Mouse (Mus musculus): ENCODE measurements around the gene Ppp4c.
A peak's percentile ranks its signal among the peaks of the same experiment; 100 is the strongest.
"Not testable (repeated sequence)": the region's sequence is repeated elsewhere in the genome, so short reads cannot be mapped to it uniquely, and the experiment has no call there.

Gene Ppp4c

DNA sequence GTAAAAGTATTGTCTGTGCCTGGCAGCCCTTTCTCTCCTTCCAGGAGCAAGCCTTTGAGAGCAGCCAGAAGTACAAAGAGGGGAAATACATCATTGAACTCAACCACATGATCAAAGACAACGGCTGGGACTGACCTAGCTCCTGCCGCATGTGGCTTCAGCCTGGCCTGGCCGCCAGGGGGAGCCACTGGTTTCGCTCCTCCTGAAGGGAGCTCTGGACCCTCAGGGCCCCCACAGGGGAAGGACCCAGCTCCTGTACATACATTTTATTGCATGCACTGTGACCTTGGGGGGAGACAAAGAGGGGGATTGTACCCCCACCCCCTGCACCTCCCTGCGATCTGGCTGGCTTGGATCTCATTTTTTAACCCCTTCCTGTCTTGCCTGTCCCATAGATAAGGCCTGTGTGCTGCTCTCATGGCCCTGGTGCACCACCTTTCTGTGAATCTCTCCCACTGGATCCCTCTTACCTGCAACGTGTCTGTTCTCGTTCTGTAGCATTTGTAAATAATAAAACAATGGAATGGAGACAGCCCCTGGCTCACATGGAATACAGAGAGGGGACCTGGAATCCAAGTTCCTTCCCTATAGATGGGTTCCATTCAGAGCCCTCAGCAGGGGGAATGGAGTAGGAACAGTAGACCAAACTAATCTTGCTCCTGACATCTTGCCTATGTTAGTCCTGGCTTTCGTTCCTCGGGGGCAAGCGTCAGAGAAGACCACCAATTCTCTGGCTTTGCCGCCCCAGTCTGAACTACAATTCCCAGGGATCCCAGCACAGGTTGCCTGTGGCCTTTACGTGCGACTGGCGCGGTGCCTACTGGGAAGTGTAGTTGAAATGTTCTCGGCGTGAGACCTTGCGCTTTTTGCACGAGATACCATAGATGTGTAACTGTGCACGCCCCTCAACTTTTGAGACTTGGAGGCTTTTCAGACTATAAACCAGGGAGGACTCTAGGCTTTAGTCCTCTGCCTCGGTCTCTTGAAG is 12.0 kb downstream of the Ppp4c start:
- DNase-seq: peak; percentile 86

DNA sequence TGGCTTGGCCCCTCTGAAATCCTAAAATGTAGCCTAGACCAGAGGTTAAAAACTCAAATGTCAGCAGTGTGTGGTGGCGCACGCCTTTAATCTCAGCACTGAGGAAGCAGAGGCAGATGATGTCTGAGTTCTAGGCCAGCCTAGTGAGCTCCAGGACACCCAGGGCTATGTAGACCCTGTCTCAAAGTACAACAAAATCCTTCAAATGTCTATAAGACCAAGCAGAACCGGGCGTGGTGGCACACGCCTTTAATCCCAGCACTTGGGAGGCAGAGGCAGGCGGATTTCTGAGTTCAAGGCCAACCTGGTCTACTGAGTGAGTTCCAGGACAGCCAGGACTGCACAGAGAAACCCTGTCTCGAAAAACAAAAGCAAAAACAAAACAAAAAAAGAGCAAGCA is 13.2 kb downstream of the Ppp4c start:
- not testable (repeated sequence) for DNase-seq

DNA sequence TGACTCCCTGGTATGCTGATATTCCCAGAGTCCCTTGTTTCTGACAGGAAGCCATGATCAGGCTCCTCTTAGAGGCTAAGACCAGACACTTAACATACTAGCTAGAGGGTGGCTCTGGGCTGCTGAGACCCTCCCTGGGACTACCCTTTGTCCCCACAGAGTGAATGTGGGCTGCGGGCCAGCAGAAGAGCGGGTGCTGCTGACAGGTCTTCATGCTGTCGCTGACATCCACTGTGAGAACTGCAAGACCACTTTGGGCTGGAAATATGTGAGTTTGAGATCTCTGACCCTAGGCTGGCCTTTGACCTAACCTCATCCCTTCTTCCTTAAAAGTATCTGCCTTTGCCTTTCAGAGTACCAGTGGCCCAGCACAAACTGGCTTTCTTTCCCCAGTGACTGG is 14.1 kb downstream of the Ppp4c start:
- no peak for DNase-seq

DNA sequence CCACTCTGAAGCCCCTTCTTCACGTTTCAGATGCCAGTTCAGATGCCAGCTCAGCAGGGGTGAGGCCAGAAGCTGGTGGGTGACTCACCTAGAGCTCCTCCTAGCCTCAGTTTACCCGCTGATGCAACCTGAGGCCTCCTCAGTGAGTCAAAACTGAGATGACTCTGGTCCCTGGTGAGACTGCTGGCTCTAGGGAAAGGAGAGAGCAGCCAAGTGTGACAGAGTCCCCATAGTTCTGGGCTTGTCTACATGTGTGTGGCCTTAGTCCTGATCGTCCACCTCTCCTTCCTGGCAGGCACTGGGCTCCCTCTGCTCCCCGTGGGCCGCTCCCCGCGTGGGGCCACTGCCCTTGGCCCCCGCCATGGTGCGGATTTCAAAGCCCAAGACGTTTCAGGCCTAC is 14.8 kb downstream of the Ppp4c start:
- no peak for DNase-seq

DNA sequence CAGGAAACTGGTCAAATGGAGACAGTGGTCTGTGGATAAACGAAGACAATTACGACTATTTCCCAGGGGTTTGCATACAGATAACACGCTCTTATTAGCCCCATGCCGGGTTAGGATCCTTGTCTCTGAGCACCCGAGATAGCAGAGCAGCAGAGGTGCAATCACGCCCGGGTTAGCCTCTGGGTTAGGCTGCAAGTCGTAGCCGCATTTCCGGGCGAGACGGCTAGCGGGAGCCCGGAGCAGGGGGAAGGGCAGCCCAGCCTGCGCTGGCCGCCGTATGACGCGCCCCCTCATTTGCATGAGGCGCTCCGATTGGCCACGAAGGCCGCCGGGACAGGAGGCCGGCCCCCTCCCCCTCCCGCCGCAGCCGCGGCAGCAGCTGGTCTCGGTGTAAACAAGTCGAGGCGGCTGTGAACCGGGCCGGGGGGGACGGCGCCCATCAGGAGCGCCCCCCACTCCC is 15.7 kb downstream of the Ppp4c start, which contains the start of gene Ypel3:
Gene Ypel3 (plus strand): TSS at position 358 of the 460 bp plus-strand sequence.
- DNase-seq: peak; percentile 96

DNA sequence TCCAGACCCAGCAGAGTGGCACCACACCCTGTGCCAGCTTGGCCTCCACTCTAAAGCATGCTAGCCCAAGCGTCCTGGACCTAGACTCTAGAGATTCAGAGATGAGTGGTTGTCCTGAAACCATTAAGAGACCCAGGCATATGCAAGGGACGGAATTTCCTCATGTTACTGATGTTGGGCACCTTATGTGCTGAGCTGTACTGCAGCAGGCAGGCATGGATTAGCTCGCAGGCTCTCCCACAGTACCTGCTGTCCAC is 16.4 kb downstream of the Ppp4c start:
- DNase-seq: no peak

DNA sequence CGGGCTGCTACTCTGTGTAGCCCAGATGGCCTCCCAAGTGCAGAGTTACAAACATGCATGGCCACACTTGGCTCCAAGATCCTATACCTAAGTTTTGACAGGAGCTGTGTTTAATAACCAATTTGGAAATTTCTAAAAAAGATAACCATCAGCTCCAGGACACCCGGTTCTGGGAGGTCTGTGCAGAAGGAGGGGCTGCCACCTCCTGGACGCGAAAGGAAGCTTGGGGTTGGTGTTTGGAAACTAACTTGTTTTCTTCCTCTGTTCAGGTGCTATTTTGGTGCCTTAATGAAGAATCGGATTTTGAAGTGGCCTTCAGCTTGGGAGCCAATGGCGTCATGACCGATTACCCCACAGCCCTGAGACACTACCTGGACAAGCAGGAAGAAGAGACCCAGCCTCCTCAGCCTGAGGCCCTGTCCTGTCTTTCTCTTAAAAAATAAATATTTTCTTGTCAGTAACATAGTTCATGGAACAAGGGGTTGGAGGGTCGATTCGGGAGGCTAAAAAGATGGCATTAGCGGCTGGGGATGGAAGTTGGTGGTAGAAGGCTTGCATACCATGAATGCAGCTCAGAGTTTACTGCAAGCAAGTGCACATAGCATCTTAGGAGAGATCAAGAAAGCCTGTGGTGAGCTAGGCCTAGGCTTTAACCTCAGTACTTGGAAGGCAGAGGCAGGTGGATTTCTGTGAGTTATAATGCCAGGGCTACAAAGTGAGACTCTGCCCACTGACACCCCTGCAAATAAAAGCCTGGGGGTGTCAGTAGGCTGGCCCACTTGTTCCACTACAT is 16.9 kb downstream of the Ppp4c start:
- no peak for DNase-seq

DNA sequence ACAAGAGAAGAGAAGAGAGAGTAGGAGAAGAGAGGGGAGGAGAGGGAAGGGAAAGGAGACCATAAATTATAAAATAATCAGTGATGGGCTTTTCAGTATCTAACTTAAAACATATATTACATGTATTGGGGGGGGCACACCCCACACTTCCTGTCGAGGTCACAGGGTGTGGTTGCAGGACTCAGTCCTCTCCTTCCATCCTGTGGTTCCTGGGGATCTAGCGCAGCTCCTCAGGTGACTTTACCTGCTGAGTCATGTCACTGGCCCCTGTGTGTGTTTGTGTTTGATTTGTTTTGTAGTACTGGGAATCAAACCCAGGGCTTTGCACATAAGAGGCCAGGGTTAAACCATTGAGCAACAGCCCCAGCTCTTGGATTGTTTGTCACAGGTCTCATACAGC is 17.8 kb downstream of the Ppp4c start:
- no peak for DNase-seq

DNA sequence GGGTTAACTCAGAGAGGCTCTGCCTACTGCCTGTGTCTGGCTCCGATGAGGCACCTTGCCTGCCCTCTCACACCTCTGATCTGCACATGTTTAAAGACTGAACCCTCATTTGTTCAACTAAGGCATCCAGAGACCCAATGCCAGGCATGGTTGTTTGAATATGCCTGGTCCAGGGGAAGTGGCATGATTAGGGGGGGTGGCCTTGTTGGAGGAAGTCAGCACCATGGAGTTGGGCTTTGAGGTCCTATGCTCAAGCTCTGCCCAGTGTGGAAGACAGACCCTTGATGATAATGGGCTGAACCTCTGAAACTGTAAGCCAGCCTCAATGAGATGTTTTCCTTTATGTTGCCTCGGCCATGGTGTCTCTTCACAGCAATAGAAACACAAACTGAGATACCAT is 18.9 kb downstream of the Ppp4c start:
- DNase-seq: no peak

DNA sequence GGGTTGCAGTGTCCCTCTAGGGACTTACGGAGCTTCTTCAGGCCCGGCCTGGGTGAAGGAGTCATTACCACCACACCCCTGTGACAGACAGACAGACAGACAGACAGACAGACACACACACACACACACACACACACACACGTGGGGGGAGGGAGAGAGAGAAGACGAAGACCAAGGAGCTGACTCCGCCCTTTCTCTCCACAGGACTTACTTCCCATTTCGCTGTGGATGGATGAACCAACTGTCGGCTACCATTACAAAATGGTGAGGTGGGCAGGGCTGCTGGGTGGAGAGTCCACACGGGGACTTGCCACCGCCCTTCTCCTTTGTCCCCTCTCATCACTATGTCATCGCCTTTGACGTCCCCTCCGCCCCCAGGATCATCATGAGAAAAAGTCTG is 21.5 kb downstream of the Ppp4c start:
- DNase-seq: no peak

DNA sequence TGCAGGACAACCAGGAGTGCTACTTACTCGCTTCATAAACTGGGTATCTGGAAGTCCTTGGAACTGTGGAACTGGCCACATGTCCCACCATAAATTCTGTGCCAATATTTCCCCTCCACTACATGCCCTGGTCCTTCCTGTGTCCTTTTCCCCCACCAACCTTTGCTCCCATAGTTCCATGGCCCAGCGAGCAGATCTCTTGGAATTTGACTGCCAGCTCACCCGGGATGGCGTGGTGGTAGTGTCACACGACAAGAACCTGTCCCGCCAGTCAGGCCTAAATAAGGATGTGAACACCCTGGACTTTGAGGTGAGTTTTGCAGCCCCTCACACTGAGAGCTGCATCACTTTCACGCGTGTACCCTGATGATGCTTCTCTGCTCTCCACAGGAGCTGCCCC is 25.3 kb downstream of the Ppp4c start:
- no peak for DNase-seq

DNA sequence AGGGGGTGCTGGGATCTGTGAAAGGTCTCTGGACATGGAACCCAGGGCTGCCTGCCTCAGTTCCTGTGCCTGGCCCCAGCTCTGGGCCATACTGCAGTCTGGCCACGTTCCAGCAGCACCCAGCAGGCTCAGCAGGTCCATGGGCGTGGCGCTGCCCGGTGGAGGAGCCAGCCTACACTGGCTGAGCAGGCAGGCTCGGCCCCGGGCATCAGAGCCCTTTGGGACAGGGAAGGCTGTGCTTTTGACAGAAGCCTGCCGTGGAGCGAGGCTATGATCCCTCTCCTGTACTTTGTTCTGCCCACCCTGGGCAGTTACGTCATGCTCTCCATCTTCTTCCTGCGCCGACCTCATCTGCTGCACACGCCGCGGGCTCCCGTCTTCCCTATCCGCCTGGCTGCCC is 26.1 kb downstream of the Ppp4c start, which contains the start of gene Gdpd3:
Gene Gdpd3 (plus strand): TSS at position 134 of the 400 bp plus-strand sequence.
- no peak for DNase-seq

DNA sequence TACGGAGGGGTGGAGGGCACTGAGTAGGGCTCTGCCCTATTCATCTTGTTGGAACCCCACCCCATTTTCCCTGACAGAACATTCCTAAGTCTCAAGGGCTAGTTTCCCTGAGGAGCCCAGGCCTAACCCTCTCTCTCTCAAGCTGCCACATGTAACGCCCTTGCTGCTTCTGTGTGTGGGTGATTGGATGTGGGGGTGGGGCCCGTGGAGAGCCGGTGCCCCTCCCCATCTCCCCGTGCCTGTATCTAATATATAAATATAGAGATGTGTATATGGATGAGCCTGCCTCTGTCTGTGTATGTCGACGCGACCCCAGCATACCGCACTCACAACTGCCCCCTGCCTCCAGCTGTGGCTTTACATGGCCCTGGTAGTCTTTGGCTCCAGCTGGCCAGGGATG is 26.8 kb downstream of the Ppp4c start:
- no peak for DNase-seq

DNA sequence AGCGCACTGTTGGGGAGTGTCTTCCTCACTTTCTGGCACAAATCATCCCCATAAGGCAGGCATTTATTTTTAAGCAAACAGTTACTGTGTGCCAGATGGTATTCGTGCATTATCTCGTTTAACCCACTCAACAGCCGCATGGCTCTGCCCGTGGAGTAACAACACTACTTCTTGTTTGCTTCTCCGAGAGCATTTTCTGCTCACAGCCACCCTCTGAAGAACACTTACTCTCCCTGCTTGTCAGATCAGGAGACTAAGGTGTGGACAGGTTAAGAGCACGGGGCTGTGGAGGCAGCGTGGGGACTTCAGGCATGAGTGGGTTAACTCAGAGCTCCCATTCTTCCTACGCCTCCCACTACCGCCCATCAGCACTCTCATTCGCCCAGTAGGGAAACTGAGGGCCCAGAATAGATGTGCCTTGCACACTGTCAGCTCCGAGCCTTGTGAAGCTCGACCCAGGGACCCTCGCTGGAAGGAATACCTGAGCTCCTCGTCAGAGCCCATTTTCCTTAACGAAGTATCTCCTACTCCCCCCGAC is 29.8 kb downstream of the Ppp4c start:
- DNase-seq: peak; percentile 77

DNA sequence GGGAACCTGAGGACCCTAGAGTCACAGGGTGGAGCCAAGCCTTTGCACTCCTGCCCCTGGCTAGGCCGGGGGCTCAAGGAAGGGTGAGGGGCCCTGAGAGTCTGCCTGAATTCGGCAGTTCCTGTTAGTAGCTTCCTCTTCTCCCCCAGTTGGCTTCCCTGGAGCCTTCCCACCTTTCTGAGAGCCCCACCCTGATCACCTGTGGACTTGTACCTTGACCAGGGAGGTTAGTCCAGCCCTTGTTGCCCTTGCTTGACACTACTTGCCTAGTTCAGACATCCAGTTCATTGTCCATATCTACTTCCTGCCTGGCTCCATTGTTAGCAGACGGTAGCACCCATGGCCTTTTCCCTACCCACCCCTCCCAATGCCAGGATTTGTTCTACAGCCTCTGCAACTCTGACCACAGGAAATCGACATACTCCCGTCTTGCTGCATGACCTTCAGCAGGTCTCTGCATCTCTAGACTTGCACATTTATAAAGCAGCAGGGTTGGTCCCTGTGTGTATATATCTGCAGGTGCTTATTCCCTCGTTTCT is 30.7 kb downstream of the Ppp4c start:
- no peak for DNase-seq

DNA sequence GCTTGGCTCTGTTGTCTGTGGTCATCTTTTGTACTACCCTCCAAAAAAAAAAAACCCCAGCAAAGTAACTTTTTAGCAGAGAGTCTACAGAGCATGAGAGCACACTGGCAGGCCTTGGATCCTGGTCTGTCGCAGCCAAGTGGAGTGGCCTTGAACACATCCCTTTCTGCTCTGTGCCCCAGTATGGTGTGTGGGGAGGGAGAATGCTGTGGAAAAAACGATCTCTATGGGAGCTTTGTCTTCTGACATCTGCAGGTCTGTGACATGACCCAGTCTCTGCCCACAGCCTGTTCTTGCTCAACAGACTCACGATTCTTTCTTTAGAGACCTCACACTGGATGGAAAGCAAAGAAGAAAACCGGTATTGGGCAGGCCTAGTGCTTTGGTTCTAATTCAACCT is 31.3 kb downstream of the Ppp4c start:
- no peak for DNase-seq

DNA sequence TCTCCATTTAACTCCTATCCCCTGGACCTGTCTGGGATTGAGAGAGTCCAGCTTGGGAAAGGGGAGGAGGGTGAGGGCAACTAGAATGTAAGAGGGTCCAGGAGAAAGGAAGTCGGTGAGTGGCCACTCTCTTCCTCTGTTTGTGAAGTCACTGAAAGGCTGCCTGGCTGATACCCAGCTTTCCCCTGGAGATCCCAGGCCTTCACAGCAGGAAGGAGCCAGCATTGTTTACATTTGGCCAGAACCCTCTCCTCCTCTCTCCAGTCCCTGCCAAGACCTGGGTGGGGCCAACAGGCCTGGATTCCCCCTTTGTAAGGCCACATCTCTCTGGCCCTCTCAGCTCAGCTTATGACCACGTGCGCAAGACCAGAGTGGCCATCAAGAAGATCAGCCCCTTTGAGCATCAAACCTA is 31.9 kb downstream of the Ppp4c start:
- DNase-seq: no peak

DNA sequence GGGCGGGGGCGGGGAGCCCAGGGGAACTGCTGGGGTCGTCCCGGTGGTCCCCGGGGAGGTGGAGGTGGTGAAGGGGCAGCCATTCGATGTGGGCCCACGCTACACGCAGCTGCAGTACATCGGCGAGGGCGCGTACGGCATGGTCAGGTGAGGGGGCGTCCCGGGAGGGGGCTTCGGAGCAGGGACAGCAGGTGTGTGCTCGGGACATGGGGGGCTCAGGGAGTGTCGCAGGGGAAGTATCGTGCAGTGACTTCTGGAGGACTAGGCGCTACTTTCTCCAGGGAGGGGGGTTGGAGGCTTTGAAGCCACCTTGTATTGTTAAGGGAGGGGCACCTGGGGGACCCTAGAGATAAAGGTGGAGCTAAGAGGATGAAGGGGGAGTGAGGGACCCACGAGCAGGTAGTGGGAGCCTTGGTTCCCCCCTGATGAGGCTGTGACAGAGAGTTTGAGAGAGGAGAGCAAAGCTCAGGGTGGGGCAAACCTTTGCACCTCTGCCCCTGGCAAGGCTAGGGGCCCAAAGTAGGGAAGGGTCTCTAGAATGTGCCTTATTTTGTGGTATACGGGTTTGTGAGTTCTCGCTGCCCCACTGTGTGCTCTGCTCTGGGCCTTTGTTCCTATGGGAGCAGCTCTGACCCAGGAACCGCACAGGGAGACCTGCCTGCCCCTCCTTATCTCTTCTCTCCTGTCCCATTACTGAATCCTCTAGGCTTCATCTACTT is 32.5 kb downstream of the Ppp4c start:
- no peak for DNase-seq

DNA sequence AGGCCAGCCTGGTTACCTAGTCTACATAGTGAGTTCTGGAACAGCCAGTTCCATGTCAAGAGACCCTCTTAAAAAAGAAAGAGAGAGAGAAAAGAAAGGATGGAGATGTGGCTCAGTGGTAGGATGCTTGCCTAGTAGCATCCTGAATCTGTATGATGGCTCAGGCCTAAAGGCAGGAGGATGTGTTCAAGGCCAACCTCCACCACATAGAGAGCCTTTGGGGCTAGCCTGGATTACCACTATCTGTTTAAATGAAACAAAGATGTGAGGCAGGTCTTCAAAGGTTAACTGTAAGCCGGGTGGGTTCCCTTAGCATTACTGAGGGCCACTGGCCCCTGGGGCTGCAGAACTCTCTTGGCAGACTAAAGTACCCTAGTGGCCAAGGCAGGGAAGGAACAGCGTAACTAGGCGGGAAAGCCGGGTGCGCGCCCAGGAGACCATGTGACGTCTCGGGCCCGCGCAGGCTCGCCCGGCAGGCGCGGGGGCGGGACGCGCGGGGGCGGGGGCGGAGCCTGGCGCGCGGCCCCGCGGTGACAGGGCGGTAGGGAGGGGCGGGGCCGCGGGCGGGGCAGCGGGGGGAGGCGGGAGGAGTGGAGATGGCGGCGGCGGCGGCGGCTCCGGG is 33.1 kb downstream of the Ppp4c start, which contains the start of gene Mapk3:
Gene Mapk3 (plus strand): TSS at position 552 of the 622 bp plus-strand sequence.
- peak; percentile 90 for DNase-seq

DNA sequence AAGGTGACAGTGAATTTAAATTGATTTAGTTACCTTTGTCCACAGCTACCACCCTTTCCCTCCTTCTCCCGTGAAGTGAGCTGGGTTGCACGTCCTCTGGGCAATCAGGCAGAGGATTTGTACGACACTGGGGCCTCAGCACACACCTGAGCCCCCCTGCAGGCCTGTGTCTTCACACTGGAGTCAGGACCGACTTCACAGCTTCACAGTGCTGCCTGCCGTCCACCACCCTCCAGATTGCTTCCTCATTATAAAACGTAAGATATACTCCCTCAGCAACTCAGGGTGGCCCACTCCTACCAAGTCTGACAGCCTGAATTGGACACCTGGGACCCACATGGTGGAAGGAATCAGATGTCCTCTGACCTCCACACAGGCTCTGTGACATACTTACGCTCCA is 33.8 kb downstream of the Ppp4c start:
- no peak for DNase-seq

DNA sequence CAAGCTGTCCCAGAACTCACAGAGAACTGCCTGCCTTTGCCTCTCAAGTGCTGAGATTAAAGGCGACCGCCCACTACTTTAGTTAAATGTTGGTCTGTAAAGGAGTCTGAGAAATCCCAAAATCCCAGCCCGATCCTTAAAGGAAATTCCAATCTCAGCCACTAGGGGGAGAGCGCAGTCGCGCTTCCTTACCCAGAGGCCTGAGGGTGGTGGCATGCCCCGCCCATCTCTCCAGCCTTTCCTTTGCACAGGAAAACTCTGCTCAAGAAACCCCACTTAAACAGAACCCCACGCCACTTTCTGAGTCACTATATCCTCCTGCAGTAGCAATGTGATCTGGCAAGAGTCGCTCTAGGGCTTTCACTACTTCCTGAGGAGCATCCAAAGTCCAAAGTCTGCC is 37.4 kb downstream of the Ppp4c start:
- peak; percentile 77 for DNase-seq

Data from right cerebral cortex, adult 18-20 months (tissue).